Mouse (Mus musculus): ENCODE measurements around the gene Fsd1l.

DNA sequence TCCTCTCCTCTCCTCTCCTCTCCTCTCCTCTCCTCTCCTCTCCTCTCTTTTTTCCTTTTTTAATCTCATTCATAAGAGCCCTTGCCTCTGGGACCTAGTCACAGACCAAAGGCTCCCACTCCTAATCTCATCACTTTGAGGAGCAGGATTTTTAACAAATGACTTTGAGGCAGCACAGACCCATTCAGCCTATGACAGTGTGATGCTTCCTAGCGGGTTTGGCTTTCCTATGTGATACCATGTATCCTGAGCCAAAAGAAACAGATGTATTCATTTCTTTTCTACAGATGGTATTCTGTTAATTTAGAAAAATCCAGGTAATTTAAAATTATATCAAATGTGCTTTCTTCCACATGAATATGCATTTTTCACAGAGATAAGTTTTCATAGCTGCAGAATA lies 7.6 kb upstream of the Fsd1l start:
- TF ChIP-seq POLR2A (IDR thresholded peaks at IDR 0.05; ENCODE audit: low read depth, low read length) = no peak
- no peak for TF ChIP-seq CTCF (IDR thresholded peaks at IDR 0.05; ENCODE audit: borderline replicate concordance, insufficient read depth, low read length)
